Mouse (Mus musculus) megakaryocyte, embryonic 14.5 days (primary cell): ENCODE results near the gene Lgr6.

ENCODE experiments used
- FLI1 ChIP-seq: IDR thresholded peaks from 2 replicates; pipeline ENCODE4 v1.6.1; 2012; ENCODE audit warnings: low read length, inconsistent platforms, mixed read lengths
- GATA1 ChIP-seq: IDR thresholded peaks from 3 replicates; pipeline ENCODE4 v1.6.1; 2012; ENCODE audit warnings: mixed read lengths, low read length, inconsistent platforms, borderline replicate concordance

- TF ChIP-seq GATA1 (no peak), FLI1 (no peak)
These were observed 19.1 kb downstream of the Lgr6 start for GRCm38 (mm10) chr1:135086015-135086414.
